ENCODE assay signal across 13 mouse cellular contexts in genomic region chr5:145805796-145806195, GRCm38 (mm10). TPM values are rescaled to one million over a fixed set of nuclear protein-coding genes. Genes with fewer than 3 reads are reported as not detected.
"Had no signal": no experiment of that assay in that cellular context is flagged by ENCODE, and none has a peak within 500 bp of the region (broad histone marks: within the 10 kb centered on the region; RNA-seq: fewer than 3 reads in every experiment).

TSS of gene Cyp3a44 (minus strand) at chr5:145805874.

RNA-seq across cellular contexts. Expression of gene Cyp3a44, which starts in this region (rescaled TPM):
- total RNA-seq: neutrophil, adult 5-6 weeks had no signal
- polyA plus RNA-seq: neural tube, embryonic 13.5 days; neural tube, embryonic 14.5 days; neural tube, embryonic 15.5 days; small intestine, adult 2 months; spleen, adult 2 months; stomach, embryonic 14.5 days; stomach, embryonic 15.5 days; stomach, embryonic 16.5 days; testis, adult 2 months; thymus, adult 2 months; thymus, postnatal 0 days; urinary bladder, adult 2 months had no signal
